Mouse (Mus musculus) MEL (cell line): ENCODE measurements around the gene Anp32e. TPM values are rescaled to one million over a fixed set of nuclear protein-coding genes. Genes with fewer than 3 reads are reported as not detected.
A peak's percentile ranks its signal among the peaks of the same experiment; 100 is the strongest.

ENCODE experiments used
- DNase-seq: peaks from one replicate; pipeline ENCODE4 v3.0.0; 2011; ENCODE audit warnings: low read depth, low spot score
- H3K27ac ChIP-seq: 2 replicates; pipeline ENCODE4 v1.5.1; 2012; ENCODE audit warnings: low read depth, mild to moderate bottlenecking, control low read depth, low read length, moderate library complexity; ENCODE audit not compliant: control insufficient read depth
- H3K27me3 ChIP-seq, 2 experiments: fragments of 150-350 bp in 1 of 2; sonication (generic) in 1 of 2; 2 replicates each; pipeline ENCODE4 v1.6.1; 2012; ENCODE audit warnings: low read length in 2 of 2, mild to moderate bottlenecking in 2 of 2, improper control_type of control experiment in 1 of 2, moderate library complexity in 1 of 2; ENCODE audit not compliant: insufficient read depth in 2 of 2, control insufficient read depth in 1 of 2
- H3K36me3 ChIP-seq, 2 experiments: 2 replicates each; pipeline ENCODE4 v1.6.1; 2012 to 2014; ENCODE audit warnings: low read length in 2 of 2, improper control_type of control experiment in 1 of 2, inconsistent platforms in 1 of 2, mild to moderate bottlenecking in 1 of 2; ENCODE audit not compliant: insufficient read depth in 2 of 2, control insufficient read depth in 1 of 2
- H3K4me1 ChIP-seq, 2 experiments: fragments of 150-350 bp in 1 of 2; sonication (generic) in 1 of 2; 2 replicates each; pipeline ENCODE4 v1.6.1; 2012; ENCODE audit warnings: low read length in 2 of 2, improper control_type of control experiment in 1 of 2, mild to moderate bottlenecking in 1 of 2; ENCODE audit not compliant: insufficient read depth in 2 of 2, control insufficient read depth in 1 of 2
- H3K4me3 ChIP-seq, 2 experiments: fragments of 150-350 bp in 1 of 2; sonication (generic) in 1 of 2; 2 replicates each; pipeline ENCODE4 v1.5.1; 2012; ENCODE audit warnings: low read depth in 2 of 2, low read length in 2 of 2, mild to moderate bottlenecking in 2 of 2, moderate library complexity in 2 of 2, control low read depth in 1 of 2, improper control_type of control experiment in 1 of 2; ENCODE audit not compliant: control insufficient read depth in 1 of 2, insufficient read depth in 1 of 2
- H3K79me2 ChIP-seq: 2 replicates; pipeline ENCODE4 v1.6.1; 2012; ENCODE audit warnings: mild to moderate bottlenecking, low read length, moderate library complexity; ENCODE audit not compliant: control insufficient read depth, poor library complexity, insufficient read depth
- H3K9ac ChIP-seq: 2 replicates; pipeline ENCODE4 v1.6.1; 2012; ENCODE audit warnings: low read depth, mild to moderate bottlenecking, control low read depth, low read length, moderate library complexity; ENCODE audit not compliant: control insufficient read depth, poor library complexity, severe bottlenecking
- H3K9me3 ChIP-seq: fragments of 150-350 bp; sonication (generic); replicated peaks from 2 replicates; pipeline ENCODE4 v1.6.1; 2012; ENCODE audit warnings: mild to moderate bottlenecking, low read length, improper control_type of control experiment, moderate library complexity; ENCODE audit not compliant: insufficient read depth
- BHLHE40 ChIP-seq: IDR thresholded peaks from 2 replicates; pipeline ENCODE4 v1.6.1; 2012; ENCODE audit warnings: low read depth, mild to moderate bottlenecking, inconsistent platforms, low read length, improper control_type of control experiment, borderline replicate concordance
- CHD1 ChIP-seq: IDR thresholded peaks from 2 replicates; pipeline ENCODE4 v1.6.1; 2012; ENCODE audit warnings: low read depth, mild to moderate bottlenecking, inconsistent platforms, low read length, improper control_type of control experiment
- CHD2 ChIP-seq: IDR thresholded peaks from 2 replicates; pipeline ENCODE4 v1.6.1; 2011; ENCODE audit warnings: low read length, improper control_type of control experiment
- CTCF ChIP-seq, 3 experiments: IDR thresholded peaks in 2 of 3; conservative IDR thresholded peaks in 1 of 3; 2 replicates each; pipeline ENCODE4 v1.5.1; 2011 to 2012; ENCODE audit warnings: low read length in 3 of 3, low read depth in 2 of 3, mild to moderate bottlenecking in 2 of 3, improper control_type of control experiment in 1 of 3, inconsistent platforms in 1 of 3, mixed read lengths in 1 of 3, moderate library complexity in 1 of 3; ENCODE audit not compliant: control insufficient read depth in 1 of 3, insufficient read depth in 1 of 3, poor library complexity in 1 of 3, severe bottlenecking in 1 of 3
- E2F4 ChIP-seq: IDR thresholded peaks from 2 replicates; pipeline ENCODE4 v1.6.1; 2011; ENCODE audit warnings: low read depth, low read length, improper control_type of control experiment, borderline replicate concordance
- ELF1 ChIP-seq: IDR thresholded peaks from 2 replicates; pipeline ENCODE4 v1.6.1; 2014; ENCODE audit warnings: low read depth, mild to moderate bottlenecking, inconsistent platforms, low read length, improper control_type of control experiment, moderate library complexity
- ETS1 ChIP-seq: IDR thresholded peaks from 2 replicates; pipeline ENCODE4 v1.6.1; 2012; ENCODE audit warnings: low read depth, mild to moderate bottlenecking, inconsistent platforms, low read length, improper control_type of control experiment, moderate library complexity
- GABPA ChIP-seq: IDR thresholded peaks from 2 replicates; pipeline ENCODE4 v1.6.1; 2012; ENCODE audit warnings: low read depth, mild to moderate bottlenecking, inconsistent platforms, low read length, improper control_type of control experiment, moderate library complexity
- GATA1 ChIP-seq: IDR thresholded peaks from 2 replicates; pipeline ENCODE4 v1.6.1; 2011; ENCODE audit warnings: low read depth, low read length, improper control_type of control experiment
- JUND ChIP-seq: IDR thresholded peaks from 2 replicates; pipeline ENCODE4 v1.6.1; 2011; ENCODE audit warnings: low read depth, mild to moderate bottlenecking, improper control_type of control experiment, low read length
- KAT2A ChIP-seq: conservative IDR thresholded peaks from 2 replicates; pipeline ENCODE4 v1.6.1; 2012; ENCODE audit warnings: low read depth, low read length, improper control_type of control experiment, inconsistent platforms
- MAFK ChIP-seq: IDR thresholded peaks from 2 replicates; pipeline ENCODE4 v1.6.1; 2011; ENCODE audit warnings: low read depth, mild to moderate bottlenecking, low read length, improper control_type of control experiment, borderline replicate concordance
- MAX ChIP-seq: IDR thresholded peaks from 2 replicates; pipeline ENCODE4 v1.6.1; 2011; ENCODE audit warnings: low read length, improper control_type of control experiment
- MAZ ChIP-seq: IDR thresholded peaks from 2 replicates; pipeline ENCODE4 v1.6.1; 2012; ENCODE audit warnings: low read depth, mild to moderate bottlenecking, inconsistent platforms, low read length, improper control_type of control experiment
- MEF2A ChIP-seq: IDR thresholded peaks from 2 replicates; pipeline ENCODE4 v1.6.1; 2014; ENCODE audit warnings: low read depth, mild to moderate bottlenecking, inconsistent platforms, low read length, improper control_type of control experiment; ENCODE audit not compliant: poor library complexity, insufficient replicate concordance, severe bottlenecking; ENCODE audit errors: extremely low read depth
- MXI1 ChIP-seq: IDR thresholded peaks from 2 replicates; pipeline ENCODE4 v1.6.1; 2011; ENCODE audit warnings: mild to moderate bottlenecking, low read depth, low read length, improper control_type of control experiment
- MYB ChIP-seq: IDR thresholded peaks from 2 replicates; pipeline ENCODE4 v1.6.1; 2011; ENCODE audit warnings: mild to moderate bottlenecking, low read depth, low read length, improper control_type of control experiment
- MYC ChIP-seq: IDR thresholded peaks from 2 replicates; pipeline ENCODE4 v1.6.1; 2011; ENCODE audit warnings: low read depth, mild to moderate bottlenecking, low read length, improper control_type of control experiment, moderate library complexity
- NELFE ChIP-seq: IDR thresholded peaks from 2 replicates; pipeline ENCODE4 v1.6.1; 2011; ENCODE audit warnings: low read depth, low read length, improper control_type of control experiment
- POLR2A ChIP-seq, 2 experiments: IDR thresholded peaks; 2 replicates each; pipeline ENCODE4 v1.6.1; 2011 to 2012; ENCODE audit warnings: low read length in 2 of 2, mild to moderate bottlenecking in 2 of 2, control low read depth in 1 of 2, improper control_type of control experiment in 1 of 2, low read depth in 1 of 2, moderate library complexity in 1 of 2; ENCODE audit not compliant: control insufficient read depth in 1 of 2, insufficient read depth in 1 of 2, poor library complexity in 1 of 2
- POLR2AphosphoS2 ChIP-seq: IDR thresholded peaks from 2 replicates; pipeline ENCODE4 v1.6.1; 2011; ENCODE audit warnings: low read length, improper control_type of control experiment
- POLR2AphosphoS5 ChIP-seq: IDR thresholded peaks from 2 replicates; pipeline ENCODE4 v1.6.1; 2012; ENCODE audit warnings: low read depth, borderline replicate concordance, mild to moderate bottlenecking, inconsistent platforms, low read length, moderate library complexity, mixed read lengths
- RAD21 ChIP-seq: IDR thresholded peaks from 2 replicates; pipeline ENCODE4 v1.6.1; 2011; ENCODE audit warnings: mild to moderate bottlenecking, low read depth, low read length, improper control_type of control experiment
- RCOR1 ChIP-seq: IDR thresholded peaks from 2 replicates; pipeline ENCODE4 v1.6.1; 2012; ENCODE audit warnings: low read depth, mild to moderate bottlenecking, inconsistent platforms, low read length, improper control_type of control experiment
- SIN3A ChIP-seq: IDR thresholded peaks from 2 replicates; pipeline ENCODE4 v1.6.1; 2012; ENCODE audit warnings: low read length, improper control_type of control experiment, inconsistent platforms
- SMC3 ChIP-seq: IDR thresholded peaks from 2 replicates; pipeline ENCODE4 v1.6.1; 2011; ENCODE audit warnings: low read depth, low read length, improper control_type of control experiment
- TAL1 ChIP-seq: IDR thresholded peaks from 2 replicates; pipeline ENCODE4 v1.6.1; 2012; ENCODE audit warnings: mild to moderate bottlenecking, inconsistent platforms, low read length, moderate library complexity, mixed read lengths
- TBP ChIP-seq: IDR thresholded peaks from 2 replicates; pipeline ENCODE4 v1.8.0; 2011; ENCODE audit warnings: low read depth, low read length, improper control_type of control experiment
- TCF12 ChIP-seq: IDR thresholded peaks from 2 replicates; pipeline ENCODE4 v1.6.1; 2014; ENCODE audit warnings: low read depth, mild to moderate bottlenecking, inconsistent platforms, low read length, improper control_type of control experiment, moderate library complexity
- UBTF ChIP-seq: IDR thresholded peaks from 2 replicates; pipeline ENCODE4 v1.6.1; 2012; ENCODE audit warnings: low read depth, mild to moderate bottlenecking, inconsistent platforms, low read length, improper control_type of control experiment, moderate library complexity, borderline replicate concordance; ENCODE audit not compliant: insufficient read depth
- USF1 ChIP-seq: IDR thresholded peaks from 2 replicates; pipeline ENCODE4 v1.6.1; 2014; ENCODE audit warnings: low read depth, mild to moderate bottlenecking, inconsistent platforms, low read length, improper control_type of control experiment, moderate library complexity
- USF2 ChIP-seq, 2 experiments: IDR thresholded peaks; 2 replicates each; pipeline ENCODE4 v1.6.1; 2011 to 2012; ENCODE audit warnings: improper control_type of control experiment in 2 of 2, low read length in 2 of 2, borderline replicate concordance in 1 of 2, inconsistent platforms in 1 of 2, low read depth in 1 of 2, mild to moderate bottlenecking in 1 of 2; ENCODE audit not compliant: insufficient read depth in 1 of 2
- ZC3H11A ChIP-seq: IDR thresholded peaks from 2 replicates; pipeline ENCODE4 v1.6.1; 2012; ENCODE audit warnings: low read depth, mild to moderate bottlenecking, inconsistent platforms, low read length, improper control_type of control experiment
- ZKSCAN1 ChIP-seq: IDR thresholded peaks from 2 replicates; pipeline ENCODE4 v1.6.1; 2012; ENCODE audit warnings: low read depth, mild to moderate bottlenecking, inconsistent platforms, low read length, improper control_type of control experiment, moderate library complexity
- ZMIZ1 ChIP-seq: IDR thresholded peaks from 2 replicates; pipeline ENCODE4 v1.6.1; 2012; ENCODE audit warnings: low read depth, mild to moderate bottlenecking, inconsistent platforms, low read length, improper control_type of control experiment, moderate library complexity
- ZNF384 ChIP-seq: IDR thresholded peaks from 2 replicates; pipeline ENCODE4 v1.6.1; 2012; ENCODE audit warnings: low read depth, mild to moderate bottlenecking, inconsistent platforms, low read length, improper control_type of control experiment
- polyA plus RNA-seq, 2 experiments: library from polyadenylated mRNA; stranded (reverse) in 1 of 2; unstranded in 1 of 2; fragments of >175 nt in 1 of 2; fragments of >200 nt in 1 of 2; gene quantifications; 2 replicates each; pipeline versions ENCODE4 v1.2.1 to v1.2.4; 2012; ENCODE audit warnings: low replicate concordance in 2 of 2, low read depth in 1 of 2; ENCODE audit not compliant: insufficient read length in 2 of 2, insufficient read depth in 1 of 2, missing spikeins in 1 of 2
- total RNA-seq: library from RNA; depleted of rRNA; stranded (reverse); fragments of 300-350 nt; gene quantifications from 2 replicates; pipeline ENCODE4 v1.2.3, GENCODE M21; 2012

The Anp32e gene
- total and polyA plus RNA-seq, 3 experiments, result 159 to 748 (median 412) TPM

GRCm38 (mm10) chr3:95905940-95906492, 23.0 kb upstream of the Anp32e start:
- peaks cover 8 to 22% of the 10 kb centered on the region in 2 experiments; a peak in 3 of 4 replicates for H3K27me3 ChIP-seq
- H3K4me1 ChIP-seq, result peaks cover 0 to 5% of the 10 kb centered on the region in 2 experiments; a peak in 2 of 4 replicates
- no peaks in the 10 kb centered on the region for H3K79me2 ChIP-seq
- H3K36me3 ChIP-seq, result peaks cover 0 to 4% of the 10 kb centered on the region in 2 experiments; a peak in 1 of 4 replicates
- DNase-seq, result peak; percentile 87
- H3K27ac ChIP-seq, result no peak overlapping the region
- H3K9me3 ChIP-seq, result no peaks in the 10 kb centered on the region
- peak overlapping the region; percentile 50 to 53 for H3K4me3 ChIP-seq
- H3K9ac ChIP-seq, result peak overlapping the region; percentile 49
- TF ChIP-seq MXI1 (peak; percentile 77), USF2 (IDR thresholded peaks at IDR 0.05; ENCODE audit: borderline replicate concordance in 1 of 2, insufficient read depth in 1 of 2, low read depth in 1 of 2, low read length in 2 of 2) (no peak), POLR2AphosphoS2 (no peak), MEF2A (no peak), GABPA (no peak), MYB (no peak), TBP (0 out of 2 replicates have a peak, but pooled peaks have one; percentile 24), MYC (0 out of 2 replicates have a peak, but pooled peaks have one; percentile 30), ETS1 (no peak), KAT2A (no peak), JUND (no peak), CTCF (IDR thresholded peaks at IDR 0.05 in 2 of 3, conservative IDR thresholded peaks at IDR 0.05 in 1 of 3; ENCODE audit: control insufficient read depth in 1 of 3, insufficient read depth in 1 of 3, low read depth in 2 of 3, low read length in 3 of 3, poor library complexity in 1 of 3, severe bottlenecking in 1 of 3) (peak; percentile 58 to 90 (median 86)), RAD21 (peak; percentile 51), POLR2AphosphoS5 (no peak), CHD2 (no peak), SMC3 (peak; percentile 87), BHLHE40 (no peak; the same call in 1 of the 2 replicates), UBTF (no peak), GATA1 (0 out of 2 replicates have a peak, but pooled peaks have one; percentile 4), SIN3A (peak; percentile 85), ELF1 (peak; percentile 92), POLR2A (IDR thresholded peaks at IDR 0.05; ENCODE audit: control insufficient read depth in 1 of 2, insufficient read depth in 1 of 2, low read depth in 1 of 2, low read length in 2 of 2, poor library complexity in 1 of 2) (no peak), ZKSCAN1 (no peak), E2F4 (no peak; the same call in 1 of the 2 replicates), NELFE (no peak), ZC3H11A (peak; percentile 56), CHD1 (no peak), MAX (no peak), MAFK (no peak), ZNF384 (0 out of 2 replicates have a peak, but pooled peaks have one; percentile 29), TAL1 (no peak), ZMIZ1 (no peak), RCOR1 (peak; percentile 50; the same call in 1 of the 2 replicates), USF1 (no peak), MAZ (peak; percentile 38; the same call in 1 of the 2 replicates), TCF12 (peak; percentile 41; the same call in 1 of the 2 replicates)
